Mouse (Mus musculus) Muller cell, postnatal 12 days (primary cell): Measurements from ENCODE around the gene Cacng1.

ENCODE experiments used
- DNase-seq: peaks from one replicate; pipeline ENCODE4 v3.0.0-alpha.2; 2015; ENCODE audit errors: inconsistent ontology term

Gene Cacng1

GRCm38 (mm10) chr11:107655538-107655937 is 60.8 kb downstream of the Cacng1 start:
- DNase-seq = no peak
